Mouse (Mus musculus) limb, embryonic 11.5 days (tissue): Measurements from ENCODE around the gene Pdzk1ip1. TPM values are rescaled to one million over a fixed set of nuclear protein-coding genes. Genes with fewer than 3 reads are reported as not detected.
A peak's percentile ranks its signal among the peaks of the same experiment; 100 is the strongest.

Experiments used
- ATAC-seq: fragments of 200-750 bp; cut with Nextera tagmentation; 2 replicates; pipeline ENCODE4 v1.8.0; 2017; ENCODE audit warnings: low read depth; ENCODE audit not compliant: insufficient number of reproducible peaks, low FRiP score, low TSS enrichment
- DNase-seq: peaks from one replicate; pipeline ENCODE4 v3.0.0-alpha.2; 2015; ENCODE audit warnings: low spot score
- H3K27ac ChIP-seq: fragments of 300-500 bp; sonication (generic); replicated peaks from 2 replicates; pipeline ENCODE4 v1.5.1; 2014; ENCODE audit warnings: low read depth, mild to moderate bottlenecking, low read length
- H3K27me3 ChIP-seq: fragments of 300-500 bp; sonication (generic); 2 replicates; pipeline ENCODE4 v1.6.1; 2014; ENCODE audit warnings: mild to moderate bottlenecking, low read length, mixed read lengths; ENCODE audit not compliant: control insufficient read depth, insufficient read depth
- H3K36me3 ChIP-seq: fragments of 300-500 bp; sonication (generic); 2 replicates; pipeline ENCODE4 v1.6.1; 2014; ENCODE audit warnings: mild to moderate bottlenecking, low read length, moderate library complexity, mixed read lengths; ENCODE audit not compliant: control insufficient read depth, insufficient read depth
- H3K4me1 ChIP-seq: fragments of 300-500 bp; sonication (generic); 2 replicates; pipeline ENCODE4 v1.6.1; 2014; ENCODE audit warnings: low read length, mixed read lengths; ENCODE audit not compliant: control insufficient read depth, insufficient read depth
- H3K4me2 ChIP-seq: fragments of 300-500 bp; sonication (generic); 2 replicates; pipeline ENCODE4 v1.6.1; 2014; ENCODE audit warnings: low read depth, mild to moderate bottlenecking, moderate library complexity; ENCODE audit not compliant: severe bottlenecking
- H3K4me3 ChIP-seq: fragments of 300-500 bp; sonication (generic); 2 replicates; pipeline ENCODE4 v1.5.1; 2014; ENCODE audit warnings: low read depth, low read length
- H3K9ac ChIP-seq: fragments of 300-500 bp; sonication (generic); 2 replicates; pipeline ENCODE4 v1.6.1; 2014; ENCODE audit warnings: mild to moderate bottlenecking, low read length
- H3K9me3 ChIP-seq: fragments of 300-500 bp; sonication (generic); 2 replicates; pipeline ENCODE4 v1.6.1; 2016; ENCODE audit warnings: low read length; ENCODE audit not compliant: control insufficient read depth
- WGBS: fragments of 180-500 bp; shearing (Covaris S2); extraction: QIAGEN DNeasy Blood & Tissue Kit; methylation state at CpG from one replicate; pipeline ENCODE4 v1.1.7; 2014; 5-methylcytosine and 5-hydroxymethylcytosine counted together
- polyA plus RNA-seq: library from polyadenylated mRNA; unstranded; fragments of >200 nt; fragmentation: Nextera tagmentation; extraction: Ambion mirVana; gene quantifications from 2 replicates; pipeline ENCODE4 v1.2.1, GENCODE M21; 2014

Gene Pdzk1ip1
- polyA plus RNA-seq, 1 experiment from 2014 or later = 12.3 TPM

DNA sequence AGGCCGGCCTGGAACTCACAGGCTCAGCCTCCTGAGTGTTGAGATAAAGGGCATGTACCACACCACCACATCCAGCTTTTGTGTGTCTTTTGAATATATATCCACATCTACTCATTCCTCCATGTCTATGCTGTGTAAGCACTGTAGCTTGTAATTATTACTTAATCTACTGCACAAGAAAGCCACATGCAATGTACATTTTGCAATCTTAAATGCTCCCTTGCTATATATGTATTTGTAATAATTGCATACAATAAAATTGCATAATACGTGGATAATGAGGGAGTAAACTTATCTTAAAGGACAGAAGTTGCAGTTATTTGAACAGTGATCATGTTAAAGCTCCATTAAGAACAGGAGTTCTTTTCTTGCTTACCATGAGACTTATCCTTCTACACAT is 32.7 kb downstream of the Pdzk1ip1 start:
- no peaks in the 10 kb centered on the region for H3K9me3 ChIP-seq
- DNase-seq (no peak), ATAC-seq (no peak)
- H3K4me2 ChIP-seq = no peak overlapping the region
- H3K36me3 ChIP-seq = no peaks in the 10 kb centered on the region
- no peaks in the 10 kb centered on the region for H3K4me1 ChIP-seq
- H3K9ac ChIP-seq = no peak overlapping the region
- WGBS = 77% methylated on average over 2 of the region's 2 CpGs
- H3K27ac ChIP-seq = no peak overlapping the region
- H3K4me3 ChIP-seq = no peak overlapping the region
- no peaks in the 10 kb centered on the region for H3K27me3 ChIP-seq

DNA sequence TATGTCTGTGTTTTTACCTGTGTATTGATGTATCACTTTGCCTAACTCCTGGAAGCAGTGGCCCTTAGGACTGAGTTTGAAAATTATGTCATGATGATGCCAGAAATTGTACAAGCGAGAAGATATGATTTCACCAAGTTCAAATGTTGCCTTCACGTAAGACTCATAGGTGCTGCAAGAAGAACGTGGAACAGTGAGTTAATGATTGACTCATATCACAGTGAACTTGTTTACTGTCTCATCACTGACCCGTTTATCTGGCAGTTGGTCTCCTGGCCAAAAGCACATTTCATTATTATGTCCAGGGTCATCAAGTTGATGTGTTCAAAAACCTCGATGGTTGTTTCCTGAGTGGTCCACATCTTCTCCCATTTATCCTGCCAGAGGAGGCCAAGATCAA is 33.1 kb downstream of the Pdzk1ip1 start:
- 88% methylated on average over 5 of the region's 5 CpGs for WGBS
- H3K9me3 ChIP-seq = no peaks in the 10 kb centered on the region
- H3K27me3 ChIP-seq = no peaks in the 10 kb centered on the region
- ATAC-seq (no peak), DNase-seq (no peak)
- H3K9ac ChIP-seq = no peak overlapping the region
- H3K4me1 ChIP-seq = no peaks in the 10 kb centered on the region
- H3K4me2 ChIP-seq = no peak overlapping the region
- H3K27ac ChIP-seq = no peak overlapping the region
- no peak overlapping the region for H3K4me3 ChIP-seq
- no peaks in the 10 kb centered on the region for H3K36me3 ChIP-seq

DNA sequence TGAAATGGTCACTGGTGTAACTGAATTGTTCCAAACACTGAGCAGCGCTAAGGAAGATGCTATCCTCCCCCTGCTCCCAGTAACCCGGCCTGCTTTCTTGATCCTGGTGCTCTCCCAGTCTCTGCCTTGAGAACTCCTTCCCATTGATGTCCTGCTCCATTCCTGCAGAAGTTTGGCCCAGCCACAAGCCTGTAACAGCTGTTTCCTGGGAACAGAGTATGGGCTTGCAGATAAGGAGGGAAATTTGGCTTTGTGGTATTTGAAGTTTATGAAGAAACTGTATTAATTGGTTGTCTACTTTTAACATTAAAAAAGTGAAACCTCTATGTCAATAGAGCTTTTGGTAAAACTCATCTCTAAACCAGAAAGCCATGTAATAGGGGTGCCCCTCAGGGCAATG is 35.0 kb downstream of the Pdzk1ip1 start:
- H3K4me2 ChIP-seq = no peak overlapping the region
- H3K9ac ChIP-seq = no peak overlapping the region
- ATAC-seq (no peak), DNase-seq (no peak)
- H3K4me3 ChIP-seq = no peak overlapping the region
- H3K27ac ChIP-seq = no peak overlapping the region
- no peaks in the 10 kb centered on the region for H3K36me3 ChIP-seq
- H3K27me3 ChIP-seq = no peaks in the 10 kb centered on the region
- no peaks in the 10 kb centered on the region for H3K4me1 ChIP-seq
- 58% methylated on average over 2 of the region's 2 CpGs for WGBS
- no peaks in the 10 kb centered on the region for H3K9me3 ChIP-seq

DNA sequence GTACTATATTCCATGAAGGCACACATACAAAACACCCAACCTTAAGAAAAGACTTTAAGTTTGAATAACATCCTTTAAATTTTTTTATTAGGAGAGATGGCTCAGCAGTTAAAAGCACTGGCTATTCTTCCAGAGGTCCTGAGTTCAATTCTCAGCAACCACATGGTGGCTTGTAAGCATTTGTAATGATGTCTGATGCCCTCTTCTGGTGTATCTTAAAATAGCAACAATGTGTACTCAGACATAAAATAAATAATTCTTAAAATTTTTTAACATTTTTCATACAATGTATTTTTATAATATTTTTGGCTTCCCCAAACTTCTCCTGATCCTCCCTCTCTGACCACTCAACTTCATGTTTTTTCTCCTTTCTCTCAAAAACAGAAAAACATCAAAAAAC is 36.2 kb downstream of the Pdzk1ip1 start:
- Histone ChIP-seq H3K4me3 (no peak overlapping the region), H3K36me3 (no peaks in the 10 kb centered on the region), H3K27ac (no peak overlapping the region), H3K27me3 (no peaks in the 10 kb centered on the region), H3K9me3 (no peaks in the 10 kb centered on the region), H3K9ac (no peak overlapping the region), H3K4me1 (no peaks in the 10 kb centered on the region), H3K4me2 (no peak overlapping the region)
- DNase-seq = no peak
- no peak for ATAC-seq

DNA sequence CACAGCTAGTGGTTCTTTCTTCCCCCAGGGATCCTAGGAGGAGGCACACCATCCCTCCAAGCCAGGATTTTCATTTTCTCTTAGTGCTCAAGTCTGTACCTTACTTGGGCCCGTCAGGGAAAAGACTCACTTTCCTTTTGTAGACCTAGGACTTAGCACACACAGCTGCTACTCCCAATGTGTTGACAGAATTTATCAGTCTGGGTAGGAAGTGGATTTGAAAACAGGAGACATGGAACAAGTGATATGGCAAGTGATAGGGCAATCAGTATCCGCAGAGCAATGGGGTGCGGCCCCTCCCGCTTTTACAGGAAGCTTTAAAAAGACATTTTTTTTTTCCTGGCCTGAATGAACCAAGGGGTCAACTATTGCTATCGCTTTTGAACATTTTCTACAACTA is 44.6 kb downstream of the Pdzk1ip1 start:
- no peak overlapping the region for H3K4me3 ChIP-seq
- DNase-seq = no peak

DNA sequence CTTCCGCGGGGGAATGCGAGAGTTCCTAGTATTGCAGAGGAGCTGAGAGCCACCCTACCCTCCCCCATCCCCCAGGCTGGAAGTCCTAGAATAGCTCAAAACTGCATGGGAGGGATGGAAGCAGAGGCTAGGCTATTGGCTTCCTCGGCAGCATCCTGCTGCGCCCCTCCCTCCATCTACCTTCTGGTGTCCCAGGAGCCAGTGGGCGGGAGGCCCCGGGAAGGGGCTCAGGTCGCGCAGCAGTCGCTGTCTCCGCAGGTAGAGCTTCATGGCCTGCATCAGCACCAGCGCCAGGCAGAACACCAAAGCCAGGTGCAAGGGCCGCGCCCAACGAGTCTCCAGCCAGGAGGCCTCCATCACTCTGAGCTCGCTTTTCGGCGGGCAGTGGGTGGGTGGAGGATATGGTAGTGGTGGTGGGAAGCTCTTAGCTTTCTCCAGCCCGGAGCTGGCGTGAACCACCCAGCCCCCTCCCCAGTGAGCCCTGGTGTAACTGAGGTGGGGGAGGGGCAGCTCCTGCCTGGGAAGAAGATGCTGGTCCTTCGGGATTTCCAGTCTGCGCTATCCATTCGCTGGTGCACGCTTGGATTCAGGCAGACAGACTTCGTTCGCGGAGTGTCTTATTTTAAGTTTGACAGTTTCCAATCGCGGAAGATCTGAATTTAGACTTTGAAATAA is 45.2 kb downstream of the Pdzk1ip1 start, which contains the start of gene Cyp4x1:
TSS of gene Cyp4x1 (minus strand) at position 661 of the 675 bp plus-strand sequence.
- H3K27me3 ChIP-seq = peaks cover 19% of the 10 kb centered on the region
- H3K27ac ChIP-seq = no peak within 1 kb of the TSS
- no peaks in the 10 kb centered on the region for H3K36me3 ChIP-seq
- DNase-seq = peak; percentile 32
- H3K9ac ChIP-seq = no peak within 1 kb of the TSS
- peak within 1 kb of the TSS; percentile 43 for H3K4me2 ChIP-seq
- peak within 1 kb of the TSS; percentile 14 for H3K4me3 ChIP-seq
- 1% methylated on average over 29 of the region's 29 CpGs for WGBS
- peak; percentile 46 for ATAC-seq
- no peaks in the 10 kb centered on the region for H3K9me3 ChIP-seq
- H3K4me1 ChIP-seq = 0 out of 2 replicates have a peak, but pooled peaks cover 4% of the 10 kb centered on the region

More for the DNA sequence above, 44.6 kb downstream of the Pdzk1ip1 start:
- Histone ChIP-seq H3K4me2 (no peak overlapping the region), H3K36me3 (no peaks in the 10 kb centered on the region), H3K9me3 (no peaks in the 10 kb centered on the region), H3K27me3 (peaks cover 19% of the 10 kb centered on the region), H3K9ac (no peak overlapping the region), H3K27ac (no peak overlapping the region), H3K4me1 (0 out of 2 replicates have a peak, but pooled peaks cover 4% of the 10 kb centered on the region)
- no peak for ATAC-seq
- 5% methylated on average over 5 of the region's 5 CpGs for WGBS

DNA sequence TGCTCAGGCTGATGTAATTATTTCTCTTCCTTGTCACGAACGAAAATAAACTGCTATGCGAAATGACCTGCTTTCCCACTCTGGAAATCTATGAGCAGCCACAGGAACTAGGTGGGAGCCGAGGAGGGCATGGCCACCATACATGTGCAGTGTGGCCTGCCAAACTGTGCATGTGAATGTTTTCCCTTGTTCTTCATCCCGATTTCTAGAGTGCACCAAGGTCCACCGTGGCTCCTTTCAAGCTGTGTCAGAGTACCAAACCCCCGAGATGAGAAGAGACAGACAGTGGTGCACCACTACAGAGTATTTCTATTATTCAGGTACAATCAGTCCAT is 45.8 kb downstream of the Pdzk1ip1 start:
- Histone ChIP-seq H3K27me3 (peaks cover 19% of the 10 kb centered on the region), H3K36me3 (no peaks in the 10 kb centered on the region), H3K4me3 (no peak overlapping the region), H3K4me2 (no peak overlapping the region), H3K4me1 (0 out of 2 replicates have a peak, but pooled peaks cover 4% of the 10 kb centered on the region), H3K9ac (no peak overlapping the region), H3K27ac (no peak overlapping the region), H3K9me3 (no peaks in the 10 kb centered on the region)
- no peak for ATAC-seq
- DNase-seq = no peak
- 21% methylated on average over 7 of the region's 7 CpGs for WGBS
